Mouse (Mus musculus) layer of hippocampus, adult 9-10 months (tissue): ENCODE results near the gene Tex44.
"Not testable (repeated sequence)": the region's sequence is repeated elsewhere in the genome, so short reads cannot be mapped to it uniquely, and the experiment has no call there.

ENCODE experiments used
- DNase-seq: peaks from one replicate; pipeline ENCODE4 v3.0.0; 2022; ENCODE audit warnings: low spot score

The Tex44 gene

GRCm38 (mm10) chr1:86447596-86448171 is 21.6 kb downstream of the Tex44 start:
- DNase-seq: no peak

- DNase-seq: no peak
These were observed 22.1 kb downstream of the Tex44 start for GRCm38 (mm10) chr1:86448272-86448671.

- no peak for DNase-seq
These were observed 23.8 kb downstream of the Tex44 start for GRCm38 (mm10) chr1:86449966-86450365.

- no peak for DNase-seq
These were observed 26.6 kb downstream of the Tex44 start for GRCm38 (mm10) chr1:86452713-86453112.

GRCm38 (mm10) chr1:86456892-86457581 is 30.9 kb downstream of the Tex44 start:
- DNase-seq: no peak

DNA sequence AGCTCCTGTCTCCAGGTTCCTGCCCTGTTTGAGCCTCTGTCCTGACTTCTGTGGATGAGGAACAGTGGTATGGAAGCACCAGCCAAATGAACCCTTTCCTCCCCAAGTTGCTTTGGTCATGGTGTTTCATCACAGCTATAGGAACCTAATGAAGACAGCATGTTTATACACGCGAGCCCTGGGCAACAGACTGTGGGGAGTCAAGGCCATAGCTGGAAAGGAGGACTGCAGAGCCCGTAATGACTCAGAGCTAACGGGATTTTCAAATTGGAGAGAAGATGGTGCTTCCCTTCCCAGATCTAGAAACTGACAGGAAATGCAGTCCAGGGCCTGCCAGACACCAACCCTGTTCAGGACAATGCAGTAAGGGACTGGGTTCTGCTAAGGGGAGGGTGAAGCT is 33.2 kb downstream of the Tex44 start:
- DNase-seq: no peak

DNA sequence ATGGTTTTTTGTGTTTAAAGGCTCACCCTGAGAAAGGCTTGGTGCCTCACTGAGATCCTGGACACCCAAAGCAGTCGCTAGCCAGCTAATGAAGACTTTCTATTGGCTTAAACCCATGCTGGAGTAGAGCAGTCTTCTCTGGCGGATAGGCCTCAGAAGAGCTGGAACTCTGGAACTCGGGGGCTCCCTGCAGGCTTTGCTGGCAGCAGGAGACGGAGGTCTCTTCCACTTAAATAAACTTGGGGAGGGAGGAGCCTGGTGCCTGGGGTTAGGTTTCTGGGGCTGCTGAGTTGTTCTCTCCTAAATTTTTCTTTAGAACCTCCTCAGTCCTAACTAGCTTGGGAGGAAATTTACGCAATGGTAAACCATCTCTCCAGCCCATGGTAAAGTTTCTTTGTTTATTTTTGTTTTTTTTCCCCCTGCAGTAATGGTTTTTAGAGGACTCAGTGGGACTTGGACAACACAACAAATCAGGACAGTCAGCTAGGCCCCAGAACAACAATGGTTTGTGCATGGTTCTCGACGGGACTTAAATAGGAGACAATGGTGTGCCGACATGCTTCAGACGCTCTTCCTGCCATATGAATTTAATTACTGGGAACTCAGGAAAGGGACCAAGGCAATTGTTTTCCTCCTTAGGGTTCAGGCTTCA is 38.2 kb downstream of the Tex44 start:
- DNase-seq: no peak

- no peak for DNase-seq
These were observed 38.7 kb downstream of the Tex44 start for GRCm38 (mm10) chr1:86464875-86465224.

DNA sequence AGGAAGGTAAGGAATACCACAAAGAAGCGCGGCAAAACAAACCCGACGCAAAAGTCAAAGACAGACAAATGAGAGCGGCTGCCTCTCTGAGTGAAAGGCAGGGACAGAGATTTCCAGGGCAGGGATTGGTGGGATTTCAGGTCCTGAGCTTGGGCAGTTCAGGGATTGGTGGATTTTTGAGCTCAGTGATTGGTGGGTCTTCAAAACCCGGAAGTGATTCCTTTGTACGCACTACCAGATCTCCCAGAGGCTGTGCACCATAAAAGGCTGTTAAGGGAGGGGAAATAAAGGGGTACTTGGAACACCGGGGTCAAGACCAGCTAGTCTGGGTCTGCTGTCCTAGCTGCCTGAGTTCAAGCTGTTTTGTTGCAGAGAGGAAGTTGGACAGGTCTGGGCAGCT is 41.3 kb downstream of the Tex44 start:
- DNase-seq: no peak

GRCm38 (mm10) chr1:86469876-86470275 is 43.7 kb downstream of the Tex44 start:
- DNase-seq: no peak

GRCm38 (mm10) chr1:86470519-86471181 is 44.5 kb downstream of the Tex44 start:
- DNase-seq: no peak

- DNase-seq: not testable (repeated sequence)
These were observed 45.4 kb downstream of the Tex44 start for GRCm38 (mm10) chr1:86471504-86471961.

DNA sequence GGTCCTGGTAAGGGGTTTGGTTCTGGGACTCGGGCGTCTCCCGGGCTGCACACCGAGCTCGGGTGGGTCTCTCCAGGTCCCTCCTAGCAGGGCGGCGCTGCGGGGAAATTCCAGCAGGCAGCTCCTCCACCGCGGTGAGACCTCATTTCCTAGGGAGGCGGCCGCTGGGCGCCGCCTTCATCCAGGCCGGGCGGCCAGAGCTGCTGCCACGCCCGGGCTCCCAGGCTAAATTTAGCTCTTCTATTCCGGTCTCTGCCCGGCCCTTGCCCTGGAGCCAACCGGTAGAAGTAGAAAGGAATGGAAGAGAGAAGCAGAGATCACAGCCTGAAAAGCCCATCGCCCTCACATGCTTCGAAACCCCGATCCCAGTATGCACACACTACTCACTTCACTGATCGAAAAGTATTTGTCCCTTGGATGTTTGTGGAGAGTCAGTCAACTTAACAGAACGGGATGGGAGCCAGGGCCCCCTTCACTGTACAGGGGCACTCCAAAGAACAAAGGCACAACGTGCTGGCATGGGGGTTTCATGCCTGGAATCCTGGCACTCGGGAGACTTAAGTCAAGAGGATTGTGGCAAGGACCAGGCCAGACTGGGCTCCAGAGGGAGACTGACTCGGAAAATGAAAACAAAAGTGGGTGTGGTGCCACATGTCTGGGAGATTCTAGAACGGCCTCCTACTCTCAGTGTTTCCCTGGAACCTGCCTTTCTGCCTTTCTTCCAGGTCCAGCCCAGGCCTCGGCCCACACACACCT is 46.2 kb downstream of the Tex44 start:
- DNase-seq: no peak

DNA sequence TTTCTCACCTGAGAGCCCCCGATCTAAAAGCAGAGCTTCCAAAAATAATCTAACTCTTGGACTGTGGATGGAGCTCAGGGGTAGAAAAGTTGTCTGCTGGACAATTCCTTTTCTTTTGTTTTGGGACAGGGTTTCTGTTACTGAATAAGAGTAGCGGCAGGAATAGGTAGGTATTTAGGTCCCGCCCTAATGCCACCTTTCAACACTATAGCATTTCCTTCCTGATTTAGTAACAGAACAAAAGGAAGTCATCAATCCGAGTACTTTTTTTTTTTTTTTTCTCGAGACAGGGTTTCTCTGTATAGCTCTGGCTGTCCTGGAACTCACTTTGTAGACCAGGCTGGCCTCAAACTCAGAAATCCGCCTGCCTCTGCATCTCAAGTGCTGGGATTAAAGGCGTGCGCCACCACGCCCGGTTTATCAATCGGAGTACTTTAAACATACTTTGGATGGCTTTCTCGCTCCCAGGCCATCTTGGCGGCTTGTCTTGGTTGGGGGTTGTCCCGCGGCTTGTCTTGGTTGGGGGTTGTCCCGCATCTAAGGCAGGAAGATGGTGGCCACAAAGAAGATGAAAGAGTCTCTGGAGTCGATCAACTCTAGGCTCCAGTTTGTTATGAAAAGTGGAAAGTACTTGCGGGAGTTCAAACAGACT is 47.1 kb downstream of the Tex44 start:
- DNase-seq: no peak
